Mouse (Mus musculus) limb, embryonic 14.5 days (tissue): ENCODE data around the gene Spag9. TPM values are rescaled to one million over a fixed set of nuclear protein-coding genes. Genes with fewer than 3 reads are reported as not detected.

ENCODE experiments used
- ATAC-seq: fragments of 200-750 bp; cut with Nextera tagmentation; 2 replicates; pipeline ENCODE4 v1.8.0; 2017; ENCODE audit warnings: low read depth, moderate number of reproducible peaks, moderate TSS enrichment; ENCODE audit not compliant: low FRiP score
- DNase-seq: peaks from one replicate; pipeline ENCODE4 v3.0.0-alpha.2; 2015; ENCODE audit warnings: low spot score
- H3K27ac ChIP-seq: fragments of 300-500 bp; sonication (generic); replicated peaks from 2 replicates; pipeline ENCODE4 v1.5.1; 2014; ENCODE audit warnings: low read depth, mild to moderate bottlenecking, low read length, moderate library complexity, mixed read lengths
- H3K27me3 ChIP-seq: fragments of 300-500 bp; sonication (generic); 2 replicates; pipeline ENCODE4 v1.6.1; 2014; ENCODE audit warnings: low read length, mixed read lengths; ENCODE audit not compliant: control insufficient read depth, insufficient read depth
- H3K36me3 ChIP-seq: fragments of 300-500 bp; sonication (generic); 2 replicates; pipeline ENCODE4 v1.6.1; 2014; ENCODE audit warnings: mild to moderate bottlenecking, low read length, moderate library complexity, mixed read lengths; ENCODE audit not compliant: control insufficient read depth, insufficient read depth
- H3K4me1 ChIP-seq: fragments of 300-500 bp; sonication (generic); 2 replicates; pipeline ENCODE4 v1.6.1; 2014; ENCODE audit warnings: antibody characterized with exemption, low read length, mixed read lengths; ENCODE audit not compliant: control insufficient read depth, insufficient read depth
- H3K4me2 ChIP-seq: fragments of 300-500 bp; sonication (generic); replicated peaks from 2 replicates; pipeline ENCODE4 v1.6.1; 2014; ENCODE audit warnings: low read depth, mild to moderate bottlenecking, low read length, moderate library complexity; ENCODE audit not compliant: severe bottlenecking
- H3K4me3 ChIP-seq: fragments of 300-500 bp; sonication (generic); replicated peaks from 2 replicates; pipeline ENCODE4 v1.5.1; 2014; ENCODE audit warnings: low read length
- H3K9ac ChIP-seq: fragments of 300-500 bp; sonication (generic); 2 replicates; pipeline ENCODE4 v1.6.1; 2014; ENCODE audit warnings: mild to moderate bottlenecking, low read depth, low read length, moderate library complexity; ENCODE audit not compliant: severe bottlenecking
- H3K9me3 ChIP-seq: fragments of 300-500 bp; sonication (generic); 2 replicates; pipeline ENCODE4 v1.6.1; 2016; ENCODE audit warnings: low read length; ENCODE audit not compliant: control insufficient read depth
- POLR2A ChIP-seq: fragments of 200-500 bp; IDR thresholded peaks from 2 replicates; pipeline ENCODE4 v1.8.0; 2012; ENCODE audit warnings: inconsistent platforms, mild to moderate bottlenecking, moderate library complexity, borderline replicate concordance; ENCODE audit not compliant: insufficient read depth, insufficient read length; ENCODE audit errors: extremely low read depth
- WGBS: fragments of 180-500 bp; shearing (Covaris S2); extraction: QIAGEN DNeasy Blood & Tissue Kit; methylation state at CpG from one replicate; pipeline ENCODE4 v1.1.7; 2014; 5-methylcytosine and 5-hydroxymethylcytosine counted together
- polyA plus RNA-seq, 2 experiments: library from polyadenylated mRNA; depleted of rRNA in 1 of 2; stranded (reverse) in 1 of 2; unstranded in 1 of 2; fragments of >200 nt; fragmentation: Nextera tagmentation in 1 of 2; extraction: Ambion mirVana in 1 of 2; gene quantifications; 2 replicates each; pipeline versions ENCODE4 v1.2.1 to v1.2.3; 2012 to 2014

Gene Spag9
- polyA plus RNA-seq, 2 experiments: 56.3 to 64.6 TPM

- Histone ChIP-seq H3K9me3 (no peaks in the 10 kb centered on the region), H3K4me1 (0 out of 2 replicates have a peak, but pooled peaks cover 3% of the 10 kb centered on the region), H3K4me2 (no peak overlapping the region), H3K27me3 (no peaks in the 10 kb centered on the region), H3K9ac (no peak overlapping the region), H3K4me3 (no peak overlapping the region), H3K36me3 (peaks cover 22% of the 10 kb centered on the region), H3K27ac (no peak overlapping the region)
- TF ChIP-seq POLR2A: no peak
- peak; percentile 66 for ATAC-seq
- DNase-seq: peak; percentile 83
- WGBS: 43% methylated on average over 5 of the region's 5 CpGs
Observed at GRCm38 (mm10) chr11:94127966-94128365, 132.1 kb downstream of the Spag9 start.

GRCm38 (mm10) chr11:94128506-94128905 is 132.6 kb downstream of the Spag9 start:
- Histone ChIP-seq H3K9me3 (no peaks in the 10 kb centered on the region), H3K9ac (no peak overlapping the region), H3K4me1 (peaks cover 3% of the 10 kb centered on the region; the same call in 1 of the 2 replicates), H3K27me3 (no peaks in the 10 kb centered on the region), H3K4me3 (no peak overlapping the region), H3K4me2 (no peak overlapping the region), H3K27ac (no peak overlapping the region), H3K36me3 (peaks cover 19% of the 10 kb centered on the region)
- WGBS: 88% methylated on average over 8 of the region's 8 CpGs
- no peak for TF ChIP-seq POLR2A
- DNase-seq (no peak), ATAC-seq (no peak)

- H3K36me3 ChIP-seq: peaks cover 13% of the 10 kb centered on the region
- DNase-seq (peak; percentile 71), ATAC-seq (peak; percentile 56)
- no peak overlapping the region for H3K27ac ChIP-seq
- no peaks in the 10 kb centered on the region for H3K9me3 ChIP-seq
- H3K9ac ChIP-seq: no peak overlapping the region
- WGBS: 64% methylated on average over 12 of the region's 12 CpGs
- no peak for TF ChIP-seq POLR2A
- H3K27me3 ChIP-seq: no peaks in the 10 kb centered on the region
- H3K4me1 ChIP-seq: peaks cover 13% of the 10 kb centered on the region
- H3K4me3 ChIP-seq: no peak overlapping the region
- no peak overlapping the region for H3K4me2 ChIP-seq
Observed at GRCm38 (mm10) chr11:94129261-94130059, 133.6 kb downstream of the Spag9 start.

GRCm38 (mm10) chr11:94130118-94131095 is 134.5 kb downstream of the Spag9 start:
- H3K9ac ChIP-seq: no peak overlapping the region

More at GRCm38 (mm10) chr11:94130118-94131095, 134.5 kb downstream of the Spag9 start:
- no peak for ATAC-seq
- TF ChIP-seq POLR2A: no peak
- Histone ChIP-seq H3K4me3 (no peak overlapping the region), H3K9me3 (no peaks in the 10 kb centered on the region), H3K36me3 (peaks cover 3% of the 10 kb centered on the region; the same call in 1 of the 2 replicates), H3K4me2 (no peak overlapping the region), H3K27me3 (no peaks in the 10 kb centered on the region), H3K27ac (no peak overlapping the region), H3K4me1 (peaks cover 21% of the 10 kb centered on the region)
- no peak for DNase-seq
- WGBS: 50% methylated on average over 4 of the region's 4 CpGs
